Mouse (Mus musculus): ENCODE measurements around the gene Rgr. TPM values are rescaled to one million over a fixed set of nuclear protein-coding genes. Genes with fewer than 3 reads are reported as not detected.

Rgr gene
- not detected for total RNA-seq (2021)

DNA sequence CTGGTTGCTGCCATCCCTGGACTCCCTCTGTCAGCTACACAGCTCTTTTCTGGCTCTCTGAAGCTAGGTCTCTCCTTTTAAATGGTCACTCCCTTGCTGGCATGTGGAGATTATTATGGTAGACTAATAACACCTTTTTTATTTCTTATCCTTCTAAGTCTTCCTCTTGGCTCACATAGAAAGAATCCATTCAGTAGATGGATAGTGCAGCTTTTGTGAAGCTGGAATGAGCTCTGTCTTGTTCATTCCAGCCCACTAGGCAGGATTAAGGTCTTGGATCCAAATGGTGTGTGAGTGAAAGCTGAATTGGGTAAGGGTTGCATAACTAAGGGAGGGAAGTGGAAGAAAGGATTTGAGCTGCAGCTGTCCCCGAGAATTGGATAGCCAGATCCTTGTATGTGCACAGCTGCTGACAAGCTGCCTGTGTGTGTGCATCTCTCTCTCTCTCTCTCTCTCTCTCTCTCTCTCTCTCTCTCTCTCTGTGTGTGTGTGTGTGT, at the start of gene Rgr:
TSS of gene Rgr (minus strand) at position 51 of the 497 bp plus-strand sequence.
- DNase-seq (ENCODE audit: low spot score in 2 of 2) = no peak
- intact Hi-C loops (cut with DNase I) = no loop called here

DNA sequence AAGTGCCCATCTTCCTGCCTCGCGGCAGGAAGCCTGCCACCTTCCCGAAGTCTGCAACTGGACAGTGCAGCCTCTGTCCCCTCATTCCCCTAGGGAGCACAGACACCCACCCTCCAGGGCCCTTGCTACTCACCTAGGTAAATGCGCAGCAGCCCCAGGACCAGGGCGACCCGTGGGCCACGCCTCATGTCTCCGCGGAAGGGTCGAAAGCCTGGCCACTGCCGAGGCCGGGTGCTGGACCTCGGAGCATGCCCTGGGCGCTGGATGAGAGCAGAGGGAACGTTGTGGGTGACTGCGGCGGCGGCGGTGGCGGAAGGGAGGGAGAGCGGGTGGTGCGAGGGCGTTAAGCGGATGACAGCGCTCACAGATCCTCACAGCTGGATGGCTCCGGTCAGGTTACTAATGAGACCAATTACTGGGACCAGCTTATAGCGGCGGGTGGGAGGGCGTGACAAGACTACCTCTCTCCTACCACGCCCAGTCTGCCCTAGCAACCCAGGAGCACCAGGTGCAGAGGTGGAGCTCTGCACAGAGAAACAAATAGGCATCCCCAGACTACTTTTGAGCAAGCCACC, 49.3 kb upstream of the Rgr start, which contains the start of gene Cdhr1:
TSS of gene Cdhr1 (minus strand) at position 392 of the 575 bp plus-strand sequence.
- intact Hi-C loops (cut with DNase I) = no loop called here
- peak; percentile 19 to 25 for DNase-seq (ENCODE audit: low spot score in 2 of 2)

DNA sequence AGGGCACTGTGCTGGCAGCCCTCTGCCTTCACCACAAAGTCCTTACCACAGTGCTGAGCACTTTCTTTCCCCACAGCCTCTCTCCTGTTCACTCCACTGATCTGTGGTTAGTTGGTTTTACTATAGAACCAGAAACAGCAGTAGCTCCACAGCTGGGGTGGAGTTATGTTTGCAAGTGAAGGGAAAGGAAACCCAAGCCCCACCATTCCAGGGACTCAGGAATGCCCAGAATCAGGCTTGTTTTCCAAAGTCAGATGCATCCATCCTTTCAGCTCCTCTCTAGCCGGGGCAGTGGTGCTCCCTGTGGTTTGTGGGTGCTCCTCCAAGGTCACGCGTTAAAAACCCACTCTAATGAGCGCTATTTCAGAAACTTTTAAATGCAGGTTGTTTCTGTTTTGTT, 46.8 kb upstream of the Rgr start:
- DNase-seq (ENCODE audit: low spot score in 2 of 2) = no peak
- intact Hi-C loops (cut with DNase I) = no loop called here

DNA sequence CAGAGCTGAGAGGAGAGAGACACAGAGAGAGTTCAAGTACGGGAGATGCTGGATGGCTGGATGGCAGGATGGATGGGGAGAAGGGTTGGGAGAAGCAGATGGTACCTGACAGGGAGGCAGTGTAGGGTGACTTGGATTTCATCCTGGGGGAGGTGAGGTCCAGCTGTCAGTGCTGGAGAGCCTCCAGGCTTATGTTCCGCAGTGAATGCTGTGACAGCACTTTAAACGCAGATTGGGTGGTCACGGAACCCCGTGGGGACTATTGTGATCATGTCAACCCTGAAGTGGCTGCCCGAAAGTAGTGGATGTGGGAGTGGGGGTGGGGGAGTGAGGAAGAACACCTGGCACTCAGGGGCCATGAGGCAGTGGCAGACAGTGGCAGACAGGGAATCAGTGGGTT, 45.7 kb upstream of the Rgr start:
- no peak for DNase-seq (ENCODE audit: low spot score in 2 of 2)
- intact Hi-C loops (cut with DNase I) = no loop called here

DNA sequence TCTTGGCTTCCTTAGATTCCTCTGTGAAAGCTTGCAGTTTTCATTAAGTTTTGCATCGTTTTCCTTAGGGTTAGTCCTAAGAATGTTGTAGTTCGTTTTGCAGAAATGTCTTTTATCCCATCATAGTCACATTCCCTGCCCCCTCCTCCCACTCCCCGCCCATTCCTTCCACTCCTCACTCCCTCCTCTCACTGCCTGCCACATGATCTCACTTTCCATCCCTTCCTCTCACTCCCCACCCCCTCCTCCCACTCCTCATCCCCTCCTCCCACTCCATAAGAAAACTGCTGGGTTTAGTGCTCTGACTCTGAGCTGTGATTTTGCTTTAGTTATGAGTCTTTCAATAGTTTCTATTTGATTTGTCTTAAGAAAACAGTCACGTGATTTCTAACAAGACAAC, 35.0 kb upstream of the Rgr start:
- no peak for DNase-seq (ENCODE audit: low spot score in 2 of 2)
- intact Hi-C loops (cut with DNase I) = no loop called here

DNA sequence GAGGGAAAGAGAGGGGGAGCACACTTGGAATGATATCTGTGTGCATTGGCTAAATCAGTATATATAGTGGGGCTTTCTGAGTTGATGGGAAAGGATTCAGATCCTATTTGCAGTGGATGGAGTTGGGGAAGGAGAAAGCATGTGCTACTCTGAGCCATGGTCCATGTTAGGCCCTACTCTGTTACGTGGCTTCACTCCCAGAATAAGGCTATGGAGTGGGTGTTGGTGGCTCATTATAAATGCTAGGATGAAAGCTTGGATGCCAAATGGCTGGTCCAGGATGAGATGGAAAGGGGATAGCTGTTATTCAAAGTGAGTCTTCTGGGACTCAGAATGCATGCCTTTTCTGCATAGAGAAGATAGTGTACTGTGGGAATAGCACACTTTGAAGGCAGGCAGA, 32.0 kb upstream of the Rgr start:
- DNase-seq (ENCODE audit: low spot score in 2 of 2) = no peak
- intact Hi-C loops (cut with DNase I) = no loop called here

DNA sequence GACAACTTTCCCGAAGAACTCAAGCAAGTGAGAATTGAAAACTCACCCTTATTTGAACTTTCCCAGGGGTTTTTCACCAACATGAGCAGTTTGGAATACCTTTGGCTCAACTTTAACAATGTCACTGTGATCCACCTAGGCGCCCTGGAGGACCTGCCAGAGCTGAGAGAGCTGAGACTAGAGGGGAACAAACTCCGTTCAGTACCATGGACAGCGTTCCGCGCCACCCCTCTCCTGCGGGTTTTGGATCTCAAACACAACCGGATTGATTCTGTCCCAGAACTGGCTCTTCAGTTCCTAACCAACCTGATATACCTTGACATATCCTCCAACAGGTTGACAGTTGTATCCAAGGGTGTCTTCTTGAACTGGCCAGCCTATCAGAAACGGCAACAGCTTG, 19.8 kb upstream of the Rgr start:
- intact Hi-C loops (cut with DNase I) = no loop called here

DNA sequence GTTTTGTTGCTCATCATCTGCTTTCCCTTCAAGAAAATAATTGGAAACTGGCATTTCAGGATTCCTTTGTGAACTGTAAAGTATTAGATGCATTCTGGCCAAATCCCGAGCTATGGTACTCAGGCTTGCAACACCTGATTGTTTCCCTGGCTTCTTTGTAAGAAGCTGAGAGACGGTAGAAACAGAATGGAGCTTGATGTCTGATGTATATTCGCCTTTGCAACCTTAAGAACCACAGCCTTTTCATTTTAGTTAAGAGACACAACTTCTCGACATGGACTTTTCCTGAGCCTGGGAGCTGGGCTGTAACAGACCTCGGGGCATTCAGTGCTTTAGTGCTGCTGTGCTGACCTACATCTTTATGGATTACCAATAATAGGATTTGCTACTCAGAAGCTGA, 18.9 kb upstream of the Rgr start, which contains the start of gene Lrit2:
TSS of gene Lrit2 (plus strand) at position 301 of the 400 bp plus-strand sequence.
- DNase-seq (ENCODE audit: low spot score in 2 of 2) = no peak
- intact Hi-C loops (cut with DNase I) = no loop called here

More for the DNA sequence above, 19.8 kb upstream of the Rgr start:
- no peak for DNase-seq (ENCODE audit: low spot score in 2 of 2)

DNA sequence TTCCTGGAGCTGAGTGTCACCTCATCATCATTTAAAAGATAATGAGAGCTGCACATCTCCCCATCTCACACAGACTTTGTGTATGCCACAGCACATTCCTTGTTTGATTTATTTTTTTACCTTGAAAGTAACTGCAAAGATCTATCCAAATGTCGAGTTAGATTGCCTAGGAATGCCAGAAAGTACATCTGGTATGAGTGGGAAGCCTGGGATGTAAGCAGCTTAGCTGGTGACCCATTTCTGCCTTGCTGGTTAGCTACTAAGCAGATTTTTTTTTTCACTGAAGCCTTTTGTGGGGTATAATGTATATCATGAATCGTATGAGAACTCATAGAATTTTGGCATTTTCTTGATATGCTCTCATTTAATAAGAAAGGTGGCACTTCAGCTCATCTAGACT, 17.9 kb upstream of the Rgr start:
- intact Hi-C loops (cut with DNase I) = no loop called here
- DNase-seq (ENCODE audit: low spot score in 2 of 2) = peak; percentile 8 to 30

DNA sequence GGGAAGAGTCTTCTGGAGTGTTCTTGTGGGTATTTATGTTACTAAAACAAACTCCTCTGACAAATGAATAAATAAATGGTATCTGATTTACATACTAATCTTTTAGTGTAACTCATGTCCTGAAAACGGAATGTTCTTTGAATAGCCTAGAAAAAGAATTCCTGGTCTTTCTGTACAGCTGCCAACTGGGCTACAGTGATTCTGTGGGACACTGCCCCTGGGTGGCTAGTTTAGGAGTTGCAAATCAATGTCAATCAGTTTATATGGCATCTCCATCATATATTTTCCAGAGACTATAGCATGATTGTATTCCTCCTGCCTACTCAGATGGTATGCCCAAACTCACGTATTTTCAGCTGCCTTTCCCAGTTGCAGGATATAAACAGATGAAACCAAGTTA, 16.1 kb upstream of the Rgr start:
- DNase-seq (ENCODE audit: low spot score in 2 of 2) = no peak

DNA sequence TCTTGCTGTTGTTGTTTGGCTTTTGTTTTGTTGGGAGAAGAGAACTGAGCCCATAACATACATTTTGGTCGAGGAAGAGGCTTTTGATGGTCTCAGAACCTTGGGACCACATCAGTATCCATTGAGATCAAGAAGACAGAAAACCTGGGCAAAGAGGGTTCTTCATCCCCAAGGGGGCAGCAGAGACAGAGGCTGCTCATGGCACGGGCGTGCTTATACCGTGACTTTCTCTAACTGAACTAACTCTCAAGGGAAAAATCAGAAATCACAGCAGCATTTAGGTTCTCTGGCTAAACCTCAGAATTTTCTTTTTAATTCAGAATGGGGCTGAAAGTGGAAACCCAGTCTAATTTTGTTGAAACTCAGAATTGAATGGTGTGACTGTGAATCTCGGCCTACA, 14.3 kb downstream of the Rgr start:
- intact Hi-C loops (cut with DNase I) = loop anchor here (2.0 to 5.0 kb wide), 2 partner anchors 82 to 168 kb away; no protein-coding TSS in a partner anchor
- DNase-seq (ENCODE audit: low spot score in 2 of 2) = no peak

More for the DNA sequence above, 16.1 kb upstream of the Rgr start:
- intact Hi-C loops (cut with DNase I) = no loop called here

DNA sequence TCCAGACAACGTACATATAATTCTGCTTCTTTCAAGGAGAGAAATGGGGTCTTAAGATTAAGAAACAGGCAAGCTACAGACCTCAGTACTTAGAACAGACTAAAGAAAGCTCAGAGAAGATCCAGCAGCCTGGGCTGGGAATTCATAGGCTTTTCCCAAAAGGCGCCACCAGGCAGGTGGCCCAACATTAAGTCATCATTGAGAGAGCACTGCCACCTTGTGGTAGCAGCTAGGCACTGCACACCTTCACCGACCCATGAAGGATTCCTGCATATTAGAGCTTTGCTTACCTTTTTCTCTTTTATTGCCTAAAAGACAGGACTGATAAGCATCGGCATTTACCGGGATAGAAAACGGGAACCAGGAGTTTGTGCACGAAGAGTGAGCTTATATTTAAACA, 15.5 kb downstream of the Rgr start:
- DNase-seq (ENCODE audit: low spot score in 2 of 2) = peak; percentile 75 to 80
- intact Hi-C loops (cut with DNase I) = loop anchor here (5.0 kb wide), 1 partner anchor 81 kb away; no protein-coding TSS in a partner anchor

DNA sequence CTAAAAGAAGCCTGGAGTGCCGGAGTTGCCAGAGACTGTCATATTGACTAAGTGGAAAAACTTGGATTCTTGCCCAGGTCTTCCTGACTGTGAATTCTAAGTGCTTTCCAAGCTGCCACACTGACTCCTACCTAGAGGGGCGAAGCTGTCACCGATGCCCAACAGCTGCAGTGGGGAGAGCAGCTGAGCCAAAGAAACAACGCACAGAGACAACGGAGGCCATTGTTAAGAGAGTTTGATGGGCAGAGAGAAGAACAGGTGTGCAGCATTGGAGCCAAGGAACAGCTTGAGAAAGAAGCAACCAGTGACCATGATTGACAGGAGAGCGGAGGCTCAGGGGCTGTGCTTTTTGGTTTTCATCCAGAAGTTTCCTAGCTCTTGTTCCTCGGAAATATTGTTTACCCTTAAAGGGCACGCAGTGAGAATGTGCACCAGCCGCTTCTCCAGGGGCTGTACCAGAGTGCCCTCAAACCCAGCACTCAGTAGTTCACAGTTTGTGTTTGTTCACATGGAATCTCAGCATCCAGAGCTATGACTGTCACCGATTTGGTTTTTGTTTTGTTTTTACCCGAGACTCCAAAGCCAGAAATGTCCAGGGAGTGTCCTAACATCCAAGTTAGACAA, 16.2 kb downstream of the Rgr start:
- no peak for DNase-seq (ENCODE audit: low spot score in 2 of 2)
- intact Hi-C loops (cut with DNase I) = loop anchor here (5.0 kb wide), 1 partner anchor 80 kb away; no protein-coding TSS in a partner anchor

DNA sequence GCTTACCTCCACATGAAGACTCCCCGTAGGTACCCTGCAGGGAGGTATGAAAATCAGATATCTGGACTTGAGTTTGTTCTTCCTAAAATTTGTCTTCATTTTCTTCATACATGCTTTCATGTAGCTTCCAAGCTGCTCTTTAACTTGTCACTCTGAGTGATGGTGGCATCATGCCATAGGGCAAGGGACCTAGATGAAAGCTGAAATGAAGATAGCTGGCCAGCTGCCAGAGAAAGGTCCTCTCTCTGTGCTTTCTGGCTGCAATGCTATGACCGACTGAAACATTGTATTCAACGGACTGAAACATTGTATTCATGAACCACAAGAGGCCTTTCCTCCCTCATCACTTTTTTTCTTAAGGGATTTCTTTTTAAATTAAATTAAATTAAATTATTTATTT, 20.2 kb downstream of the Rgr start:
- intact Hi-C loops (cut with DNase I) = no loop called here
- DNase-seq (ENCODE audit: low spot score in 2 of 2) = no peak

DNA sequence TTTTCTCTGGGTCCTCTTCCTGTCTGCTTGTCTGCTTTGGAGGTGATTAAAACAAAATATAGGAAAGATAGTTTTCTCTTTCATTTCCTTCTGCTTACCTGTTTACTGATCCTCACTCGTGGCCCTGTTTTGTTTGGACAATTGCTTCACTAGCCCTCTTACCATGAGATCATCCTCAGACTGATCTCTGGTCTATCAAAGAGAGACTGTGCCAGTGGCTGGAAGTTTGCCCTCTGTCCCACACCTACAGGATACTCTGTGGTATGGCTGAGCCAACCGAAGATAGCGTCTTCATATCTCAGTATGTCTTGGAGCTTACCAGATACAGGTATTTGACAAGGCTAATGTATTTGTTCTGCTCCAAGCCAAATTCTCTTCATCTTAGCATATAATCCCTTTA, 20.8 kb downstream of the Rgr start:
- intact Hi-C loops (cut with DNase I) = no loop called here
- no peak for DNase-seq (ENCODE audit: low spot score in 2 of 2)

DNA sequence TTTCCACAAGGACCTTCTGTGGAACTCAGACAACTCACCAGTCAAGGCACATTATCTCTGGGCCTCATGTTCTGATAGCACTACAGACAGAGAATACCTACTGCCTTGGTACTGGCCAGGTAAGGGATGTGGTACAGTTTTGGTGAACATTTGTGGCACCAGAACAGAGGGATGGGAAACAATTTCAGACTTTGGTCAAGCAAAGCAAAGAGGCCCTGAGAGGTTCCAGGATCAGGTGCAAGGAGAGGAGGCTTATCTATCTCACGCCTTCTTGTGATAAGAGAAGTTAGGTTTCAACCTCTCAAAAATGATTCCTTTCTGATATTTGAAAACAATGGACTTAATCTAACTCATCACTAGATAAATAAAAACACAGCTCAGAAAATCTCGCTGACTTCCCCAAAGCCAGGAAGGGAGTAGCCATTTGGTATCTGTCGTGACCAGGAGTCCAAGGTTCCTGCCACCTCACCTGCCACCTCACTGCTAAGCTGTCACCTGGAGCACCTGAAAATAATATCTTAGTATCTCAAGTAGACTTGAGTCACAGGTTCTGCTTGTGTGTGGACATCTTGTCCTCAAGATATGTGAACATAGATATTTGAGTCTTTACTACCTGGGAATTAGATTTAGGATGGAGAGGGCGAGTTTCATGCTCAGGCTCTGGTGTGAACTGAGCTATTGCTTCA, 21.4 kb downstream of the Rgr start:
- intact Hi-C loops (cut with DNase I) = no loop called here
- DNase-seq (ENCODE audit: low spot score in 2 of 2) = no peak

DNA sequence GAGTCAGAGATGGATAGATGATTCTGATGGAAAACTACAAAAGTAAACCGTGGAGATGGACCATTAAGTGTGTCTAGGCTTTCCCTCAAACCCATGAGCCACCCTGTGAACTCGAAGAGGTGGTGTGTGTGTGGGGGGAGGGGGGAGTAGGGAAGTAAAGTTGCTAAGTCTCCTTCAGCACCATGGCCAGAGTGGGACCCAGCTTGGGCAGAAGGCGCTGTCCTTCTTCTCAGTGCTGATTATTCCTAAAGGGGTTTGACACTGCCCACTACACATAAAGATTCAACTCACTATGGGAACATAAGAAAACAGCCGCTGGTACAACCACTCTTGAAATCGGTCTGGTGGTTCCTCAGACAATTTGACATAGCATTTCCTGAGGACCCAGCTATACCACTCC, 32.9 kb downstream of the Rgr start:
- intact Hi-C loops (cut with DNase I) = no loop called here
- DNase-seq (ENCODE audit: low spot score in 2 of 2) = no peak

DNA sequence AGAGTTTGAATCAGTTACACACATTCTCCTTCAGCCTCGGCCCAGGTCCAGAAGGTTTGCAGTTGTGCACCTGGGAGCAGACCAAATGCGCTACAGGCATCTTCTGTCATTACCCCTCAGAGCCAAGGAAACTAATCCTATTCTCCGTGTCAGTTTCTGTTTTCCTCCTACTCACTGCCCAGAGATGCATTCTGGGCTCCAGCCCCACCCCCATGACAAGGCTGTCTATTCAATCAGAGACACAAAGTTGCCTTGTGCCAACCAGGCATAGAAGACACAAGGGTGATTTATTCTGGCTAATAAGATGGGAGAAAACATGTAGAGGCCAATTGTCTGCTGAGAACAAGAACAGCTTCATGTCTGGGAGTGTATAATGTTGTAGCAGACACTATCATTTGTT, 35.1 kb downstream of the Rgr start:
- no peak for DNase-seq (ENCODE audit: low spot score in 2 of 2)
- intact Hi-C loops (cut with DNase I) = no loop called here

DNA sequence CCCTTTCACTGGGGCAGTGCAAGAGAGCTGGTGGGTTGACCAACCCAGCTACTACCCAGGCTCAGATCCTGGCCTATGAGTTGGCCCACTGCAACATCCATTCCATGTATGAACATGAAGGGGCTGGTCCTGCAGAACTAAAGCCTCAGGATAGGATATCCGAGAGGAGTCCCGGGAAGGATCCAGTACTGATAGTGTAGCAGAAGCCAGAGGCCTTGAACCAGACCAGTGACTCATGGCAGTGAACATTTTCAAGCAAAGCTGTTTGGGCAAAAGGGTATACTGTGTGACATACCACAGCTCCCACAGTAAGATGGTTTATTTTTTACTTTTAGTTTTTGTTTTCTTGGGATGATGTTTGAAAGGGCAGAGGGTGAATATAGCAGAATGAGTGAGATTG, 39.1 kb downstream of the Rgr start:
- DNase-seq (ENCODE audit: low spot score in 2 of 2) = no peak
- intact Hi-C loops (cut with DNase I) = no loop called here

DNA sequence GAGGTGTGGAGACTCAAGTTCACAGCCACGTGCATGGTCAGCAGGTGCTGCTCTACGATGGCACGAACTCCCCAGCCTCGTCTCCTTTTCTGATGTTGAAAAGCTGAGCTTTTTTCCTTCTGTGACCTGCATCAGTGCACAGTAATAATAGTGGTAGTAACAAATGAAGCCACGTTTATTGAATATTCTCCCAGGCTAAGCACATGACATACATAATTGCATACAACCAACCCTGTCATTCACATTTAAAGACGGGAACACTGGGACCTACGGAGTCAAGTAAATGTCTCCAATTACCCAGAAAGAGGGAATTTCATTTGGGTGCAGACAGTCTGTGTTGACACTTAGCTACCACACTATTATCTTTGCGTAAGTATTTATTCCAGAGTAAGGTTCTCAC, 42.3 kb downstream of the Rgr start:
- no peak for DNase-seq (ENCODE audit: low spot score in 2 of 2)
- intact Hi-C loops (cut with DNase I) = no loop called here

DNA sequence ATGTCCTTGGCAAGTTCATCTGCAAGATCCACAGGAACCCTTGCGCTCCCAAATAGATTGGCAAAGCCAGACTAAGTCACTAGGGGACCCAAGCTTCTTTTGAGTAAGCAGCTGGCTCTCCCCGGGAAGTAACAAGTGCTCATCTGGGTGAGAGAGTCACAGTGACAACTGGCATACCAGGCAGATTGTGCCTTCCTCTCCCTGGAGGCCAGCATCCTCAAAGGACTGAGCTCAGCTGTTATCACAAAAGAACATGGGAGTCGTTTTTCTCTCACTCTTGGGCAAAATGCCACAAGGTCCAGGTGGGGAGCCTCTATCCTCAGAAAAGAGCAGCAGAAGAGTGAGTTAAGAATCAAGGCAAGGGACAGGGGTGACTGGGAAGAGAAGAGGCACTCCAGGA, 42.9 kb downstream of the Rgr start:
- no peak for DNase-seq (ENCODE audit: low spot score in 2 of 2)

More for the DNA sequence above, 42.9 kb downstream of the Rgr start:
- intact Hi-C loops (cut with DNase I) = no loop called here
